Mouse (Mus musculus) c-Kit-negative CD71-positive TER-119-positive erythroid progenitor cells, embryonic 14.5 days (primary cell): ENCODE measurements around the gene Hint2.

Experiments used
- DNase-seq: peaks from one replicate; pipeline ENCODE4 v3.0.0-alpha.2; 2013; ENCODE audit warnings: low read depth, low spot score

Hint2 gene

DNA sequence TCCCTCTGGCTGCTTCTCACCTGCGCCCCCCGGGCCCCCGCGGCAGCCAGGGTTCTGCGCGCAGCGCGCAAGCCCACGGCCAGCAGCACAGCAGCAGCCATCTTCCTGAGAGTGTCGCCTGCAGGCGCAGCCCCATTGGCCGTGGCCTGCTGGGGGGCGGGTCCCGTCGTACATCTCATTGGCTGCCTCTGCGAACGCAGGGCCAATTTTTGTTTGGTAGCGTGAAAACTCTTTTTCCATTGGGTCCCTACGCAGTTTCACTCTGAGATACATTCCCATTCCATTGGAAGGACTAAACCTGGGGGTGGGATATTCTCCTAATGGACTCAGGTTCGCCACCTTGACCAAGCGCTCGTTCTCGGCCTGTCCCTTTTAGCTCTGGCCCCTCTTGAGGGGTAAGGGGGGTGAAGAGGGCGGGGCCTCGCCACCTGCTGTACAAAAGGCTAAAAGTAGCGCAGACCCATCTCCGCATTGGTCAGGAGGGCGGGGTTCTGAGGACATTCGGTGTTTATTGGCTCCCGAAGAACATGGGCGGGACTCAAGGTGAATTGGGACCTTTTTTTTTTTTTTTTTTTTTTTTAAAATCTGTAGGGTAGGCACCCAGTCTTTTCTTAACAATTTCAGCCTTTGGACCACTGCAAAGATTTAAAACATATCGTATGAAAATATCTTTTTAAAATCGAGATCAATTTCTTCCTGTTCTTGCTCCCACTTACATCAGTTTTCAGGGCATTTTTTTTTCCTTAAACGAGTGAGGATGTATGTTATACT is at the start of gene Hint2:
Hint2 (minus strand) TSS at position 128 of the 771 bp plus-strand sequence.
- DNase-seq: peak; percentile 91

DNA sequence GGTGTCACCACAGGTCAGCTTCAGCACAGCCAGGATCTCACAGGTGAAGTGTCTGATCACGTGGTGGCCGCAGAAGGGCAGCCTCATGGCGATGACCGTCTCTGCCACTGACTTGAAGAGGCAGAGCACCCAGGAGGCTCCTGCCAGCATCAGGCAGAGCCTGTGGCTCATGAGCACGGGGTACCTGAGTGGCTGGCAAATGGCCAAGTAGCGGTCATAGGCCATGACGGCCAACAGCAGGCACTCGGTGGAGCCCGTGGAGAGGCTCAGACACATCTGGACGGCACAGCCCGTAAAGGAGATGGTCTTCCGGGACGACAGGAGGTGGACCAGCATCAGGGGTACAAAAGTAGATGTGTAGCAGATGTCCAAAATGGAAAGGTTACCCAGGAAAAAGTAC is 49.7 kb upstream of the Hint2 start:
- no peak for DNase-seq

DNA sequence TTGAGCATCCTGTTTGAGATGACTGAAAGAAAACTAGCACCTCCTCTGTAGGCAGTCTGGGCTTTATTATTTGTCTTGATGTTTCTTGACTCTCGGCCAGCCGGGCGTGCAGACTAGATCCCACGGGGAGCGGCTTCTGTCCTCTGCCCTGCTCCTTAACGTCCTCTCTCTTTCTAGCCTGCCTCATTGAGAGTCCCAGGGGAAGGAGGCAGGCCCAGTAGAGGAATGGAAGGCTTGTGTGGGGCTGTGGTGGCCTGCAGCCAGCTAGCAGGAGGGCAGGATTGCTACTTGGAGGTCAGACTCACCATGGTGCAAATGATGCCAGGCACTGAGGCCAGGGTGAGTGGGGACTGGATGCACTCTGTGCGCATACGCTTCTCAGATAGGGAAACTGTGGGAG is 47.6 kb upstream of the Hint2 start:
- DNase-seq: no peak

DNA sequence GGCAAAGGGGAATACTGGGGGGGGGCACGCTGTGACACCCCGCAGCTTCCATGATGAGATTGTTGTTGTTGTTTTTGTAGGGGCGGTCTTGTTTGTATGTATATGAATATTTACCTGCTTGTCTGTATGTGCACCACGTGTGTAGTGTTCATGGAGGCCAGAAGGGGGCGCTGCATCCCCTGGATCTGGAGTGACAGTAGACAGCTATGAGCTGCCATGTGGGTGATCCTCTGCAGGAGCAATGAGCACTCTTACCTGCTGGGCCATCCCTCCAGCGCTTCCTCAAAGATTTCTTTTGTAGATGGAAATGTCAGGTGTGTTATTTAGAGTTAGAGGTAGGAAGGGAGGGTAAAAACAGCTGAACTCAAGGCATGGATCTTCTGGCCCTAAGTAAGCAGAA is 47.2 kb upstream of the Hint2 start:
- DNase-seq: peak; percentile 8

DNA sequence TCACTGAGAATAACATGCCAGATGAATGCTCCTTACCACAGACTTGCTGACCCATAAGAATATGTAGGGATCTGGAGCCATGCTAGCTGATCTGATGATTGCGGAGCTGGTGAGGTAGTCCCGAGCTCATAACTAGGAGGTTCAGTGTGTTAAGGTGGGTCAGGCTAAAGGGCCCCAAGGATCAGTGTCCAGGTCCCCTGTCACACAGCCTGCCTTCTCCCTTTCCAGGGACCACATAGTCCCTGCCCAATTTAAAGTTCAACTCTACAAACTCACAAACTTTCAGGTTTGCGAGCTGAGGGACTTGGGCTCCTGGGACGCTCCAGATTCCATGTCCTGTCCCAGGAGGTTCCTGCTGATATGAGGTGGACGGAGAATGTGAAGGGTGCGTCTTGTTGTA is 44.4 kb upstream of the Hint2 start, which contains the start of gene Olfr70:
Olfr70 (minus strand) TSS at position 101 of the 400 bp plus-strand sequence.
- no peak for DNase-seq

DNA sequence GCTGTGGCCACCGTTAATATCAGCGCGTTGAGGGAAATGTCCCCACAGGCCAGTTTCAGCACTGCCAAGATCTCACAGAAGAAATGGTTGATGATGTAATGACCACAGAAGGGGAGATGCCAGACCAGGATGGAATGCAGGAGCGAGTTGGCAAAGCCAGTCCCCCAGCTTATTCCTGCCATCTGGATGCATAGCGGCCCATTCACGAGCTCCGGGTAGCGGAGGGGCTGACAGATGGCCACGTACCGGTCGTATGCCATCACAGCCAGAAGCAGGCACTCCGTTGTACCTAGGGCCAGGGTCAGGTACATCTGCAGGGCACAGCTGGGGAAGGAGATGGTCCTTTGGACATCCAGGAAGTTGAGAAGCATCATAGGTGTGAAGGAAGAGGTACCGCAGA is 40.3 kb upstream of the Hint2 start:
- DNase-seq: no peak

DNA sequence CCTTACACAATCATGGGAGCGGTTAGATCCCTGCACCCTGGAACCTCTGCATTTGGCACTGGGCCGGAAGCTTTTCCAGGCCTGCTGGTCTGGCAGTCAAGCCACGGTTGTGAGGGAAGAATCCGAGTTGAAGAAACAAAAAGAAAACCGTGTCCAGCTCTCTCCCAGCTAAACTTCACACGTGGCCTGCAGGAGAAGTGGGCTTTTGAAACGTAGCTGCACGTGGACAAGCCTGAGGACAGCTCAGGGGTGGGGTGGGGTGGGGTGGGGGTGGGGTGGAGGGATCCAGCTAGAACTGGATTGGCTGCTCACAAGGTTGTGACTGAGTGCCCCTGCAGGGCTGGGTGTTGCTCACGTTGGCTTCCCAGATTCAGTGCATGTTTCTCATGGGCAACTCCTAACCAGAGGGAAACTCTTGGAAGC is 39.0 kb upstream of the Hint2 start:
- DNase-seq: no peak

DNA sequence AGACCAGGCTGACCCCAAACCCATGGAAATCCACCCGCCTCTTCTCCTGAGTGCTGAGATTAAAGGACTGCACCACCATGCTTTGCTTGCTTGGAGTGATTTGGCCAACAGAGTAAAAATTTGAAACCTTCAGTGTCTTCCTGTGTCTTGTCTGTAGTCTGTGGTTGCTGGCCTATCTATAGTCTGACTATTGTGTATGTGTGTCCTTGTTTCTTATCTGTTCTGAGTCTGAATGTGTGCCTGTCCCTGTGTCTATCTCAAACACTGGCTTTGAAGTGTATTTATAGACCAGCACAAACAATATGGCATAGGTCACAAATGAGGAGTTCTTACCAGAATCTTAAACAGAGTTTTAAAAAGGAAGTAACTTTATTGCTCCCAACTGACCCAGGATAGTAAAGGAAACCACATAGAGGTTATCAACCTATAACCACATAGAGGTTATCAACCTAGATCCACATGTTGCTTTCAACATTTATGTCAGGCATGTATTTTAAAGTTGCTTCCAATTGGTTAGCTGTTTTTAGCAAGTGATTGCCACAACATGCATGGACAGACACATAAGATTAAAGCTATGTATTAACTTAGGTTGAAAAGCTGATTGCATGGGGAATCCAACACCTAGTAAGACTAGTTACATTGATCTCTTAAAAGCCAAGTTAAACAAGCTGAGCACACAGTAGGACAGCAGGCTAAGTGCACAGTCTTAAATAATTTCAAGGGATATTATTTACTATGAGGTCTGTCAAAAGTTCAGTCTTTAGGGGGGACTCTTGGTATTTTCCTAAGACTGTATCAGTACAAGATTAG is 38.4 kb upstream of the Hint2 start:
- DNase-seq: no peak

DNA sequence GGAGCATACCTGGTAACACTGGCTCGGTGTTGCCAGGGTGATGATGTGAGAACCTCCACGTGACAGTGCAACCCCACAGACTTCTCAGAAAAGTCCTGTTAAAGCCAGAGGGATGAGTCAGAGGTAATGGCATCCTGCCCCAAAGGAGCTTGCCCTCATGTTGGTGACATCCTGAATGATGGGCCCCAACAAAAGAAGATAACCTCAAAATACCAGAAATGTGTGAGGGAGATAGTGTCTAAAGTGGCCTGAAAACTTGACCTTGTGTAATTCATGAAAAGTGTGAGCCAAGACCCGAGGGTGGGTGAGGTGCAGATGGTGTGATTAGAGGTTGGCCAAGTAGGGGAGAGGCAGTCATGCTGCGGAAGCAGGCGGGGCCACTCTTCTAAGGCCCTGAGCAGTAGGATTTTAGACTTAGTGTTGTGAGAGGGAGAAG is 37.6 kb upstream of the Hint2 start:
- DNase-seq: no peak

DNA sequence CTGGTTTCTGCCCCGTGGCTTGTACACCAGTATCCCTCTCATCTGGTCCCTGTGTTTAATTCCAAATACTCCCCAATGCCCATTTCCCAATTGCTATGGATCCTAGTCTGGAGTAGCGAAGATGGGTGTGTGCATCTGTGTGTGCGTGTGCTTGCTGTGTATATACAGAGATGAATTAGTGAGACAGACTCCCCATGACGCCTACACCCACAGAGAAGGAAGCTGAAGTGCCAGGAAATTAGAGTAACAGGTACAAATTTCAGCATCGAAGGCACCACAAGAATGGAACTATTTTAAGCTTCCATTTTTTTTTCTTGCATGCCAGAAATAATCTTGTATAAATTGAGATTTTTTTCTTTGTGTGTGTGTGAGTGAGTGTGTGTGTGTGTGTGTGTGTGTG is 34.8 kb upstream of the Hint2 start:
- no peak for DNase-seq

DNA sequence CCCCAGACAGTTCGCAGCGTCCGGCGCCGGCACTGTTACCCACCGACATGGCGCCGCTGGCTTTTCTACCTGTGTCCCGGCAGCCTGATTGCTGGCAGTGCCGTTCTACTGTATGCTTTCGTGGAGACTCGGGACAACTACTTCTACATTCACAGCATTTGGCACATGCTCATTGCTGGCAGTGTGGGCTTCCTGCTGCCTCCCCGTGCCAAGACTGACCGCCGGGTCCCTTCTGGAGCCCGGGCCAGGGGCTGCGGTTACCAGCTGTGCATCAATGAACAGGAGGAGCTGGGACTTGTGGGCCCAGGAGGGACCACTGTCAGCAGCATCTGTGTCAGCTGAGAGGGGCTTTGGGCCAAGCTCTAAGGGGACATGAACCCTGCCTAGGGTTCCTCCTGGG is 33.8 kb upstream of the Hint2 start:
- no peak for DNase-seq

DNA sequence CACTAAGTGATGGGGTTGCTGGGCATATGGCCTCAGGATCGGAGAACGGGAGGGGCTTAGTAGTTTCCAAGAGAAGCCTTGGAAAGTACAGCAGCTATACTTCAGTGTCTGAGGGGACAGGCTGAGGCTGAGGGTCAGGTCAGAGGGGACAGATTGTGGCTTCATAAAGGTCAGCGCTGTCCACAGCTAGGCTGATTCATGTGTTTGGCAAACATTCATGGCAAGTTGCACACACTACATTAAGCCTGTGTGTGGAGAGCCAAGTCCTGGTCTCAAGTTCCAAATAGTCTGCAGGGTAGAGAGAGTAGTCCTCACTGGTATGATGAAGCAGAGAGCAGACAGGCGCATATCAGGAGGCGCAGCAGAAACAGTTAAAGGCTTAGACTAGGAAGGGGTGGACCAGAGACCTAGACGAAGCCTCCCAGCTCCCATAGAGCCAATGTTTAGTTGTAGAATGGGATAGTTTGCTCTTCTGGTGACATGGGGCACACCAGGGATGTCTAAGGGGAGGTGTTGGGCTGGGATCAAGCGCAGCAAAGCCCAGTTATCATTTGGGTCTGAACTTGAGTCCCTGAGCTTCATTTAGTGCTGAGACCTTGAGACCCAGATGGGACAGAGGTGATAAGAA is 23.3 kb upstream of the Hint2 start:
- no peak for DNase-seq

DNA sequence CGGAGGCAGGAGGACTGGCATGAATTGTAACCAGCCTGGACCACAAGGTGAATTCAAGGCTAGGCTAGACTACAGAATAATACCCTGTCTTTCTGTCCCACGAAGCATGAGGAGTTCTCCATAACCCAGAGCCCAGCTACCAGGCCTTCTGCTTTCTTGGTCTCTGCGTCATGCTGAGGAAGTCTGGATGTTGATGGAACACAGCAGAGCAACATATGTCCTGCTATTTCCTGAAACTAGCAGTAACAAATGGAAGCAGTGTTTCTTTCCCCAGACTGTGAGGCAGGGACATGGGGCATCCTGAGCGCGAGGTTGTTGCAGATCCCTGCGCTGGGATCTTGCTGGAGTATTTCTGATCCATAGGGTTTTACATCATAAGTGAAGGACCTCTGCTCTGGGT is 22.3 kb upstream of the Hint2 start:
- DNase-seq: no peak

DNA sequence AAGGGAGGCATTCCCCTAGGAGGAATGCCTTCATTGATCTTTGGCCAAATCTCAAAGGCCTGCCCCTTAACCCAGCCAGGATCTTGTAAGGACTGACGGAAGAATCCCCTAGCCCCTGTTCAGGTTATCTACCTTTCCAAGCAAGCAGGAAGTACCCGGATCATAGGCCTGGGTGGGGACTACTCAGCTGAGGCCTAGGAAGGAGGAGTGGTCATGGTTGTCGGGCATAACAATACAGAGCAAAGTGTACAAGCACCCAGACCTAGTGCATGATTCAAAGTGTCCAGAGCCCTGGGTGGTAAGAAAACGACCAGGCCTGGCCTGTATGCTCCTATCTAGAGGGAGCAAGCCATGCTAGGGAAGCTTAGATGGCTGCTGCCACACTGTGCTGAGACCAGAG is 19.3 kb upstream of the Hint2 start:
- no peak for DNase-seq

DNA sequence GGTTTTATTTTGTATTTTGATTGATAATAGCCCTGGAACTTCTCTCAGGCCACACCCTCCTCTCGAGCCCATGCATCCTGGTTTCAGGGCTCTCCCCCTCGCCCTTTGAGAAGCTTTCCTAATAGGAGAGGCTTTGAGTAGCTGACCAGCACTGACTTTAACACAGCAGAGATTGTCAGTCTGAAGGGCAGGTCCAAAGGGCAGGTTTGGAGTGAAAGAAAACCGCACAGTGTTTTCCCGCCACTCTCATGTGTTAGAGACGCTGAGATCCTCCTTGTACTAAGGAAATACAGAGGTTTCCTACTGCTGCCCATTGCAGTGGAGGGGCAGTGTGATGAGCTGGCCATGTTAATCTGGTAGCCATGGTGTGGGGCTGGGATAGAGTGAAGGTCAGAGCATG is 18.7 kb upstream of the Hint2 start:
- no peak for DNase-seq

DNA sequence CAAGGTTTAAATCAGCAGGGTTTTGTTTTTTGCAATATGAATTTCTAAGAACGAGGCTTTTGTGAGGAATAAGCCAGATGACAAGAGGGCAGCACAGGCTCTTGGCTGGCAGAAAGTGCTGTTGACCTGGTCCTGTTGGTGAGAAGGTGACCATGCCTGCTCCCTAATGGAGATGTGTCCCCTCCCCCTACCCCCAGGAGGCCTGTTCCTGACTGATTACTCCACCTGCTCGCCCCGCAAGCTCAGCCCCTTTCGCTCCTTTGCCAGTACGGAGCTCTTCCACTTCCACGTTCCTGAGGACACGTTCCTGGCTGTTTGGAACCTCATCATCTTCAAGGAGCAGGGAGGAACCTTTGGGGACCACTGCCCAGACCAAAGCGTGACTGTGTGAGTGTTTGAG is 17.4 kb upstream of the Hint2 start:
- DNase-seq: no peak

DNA sequence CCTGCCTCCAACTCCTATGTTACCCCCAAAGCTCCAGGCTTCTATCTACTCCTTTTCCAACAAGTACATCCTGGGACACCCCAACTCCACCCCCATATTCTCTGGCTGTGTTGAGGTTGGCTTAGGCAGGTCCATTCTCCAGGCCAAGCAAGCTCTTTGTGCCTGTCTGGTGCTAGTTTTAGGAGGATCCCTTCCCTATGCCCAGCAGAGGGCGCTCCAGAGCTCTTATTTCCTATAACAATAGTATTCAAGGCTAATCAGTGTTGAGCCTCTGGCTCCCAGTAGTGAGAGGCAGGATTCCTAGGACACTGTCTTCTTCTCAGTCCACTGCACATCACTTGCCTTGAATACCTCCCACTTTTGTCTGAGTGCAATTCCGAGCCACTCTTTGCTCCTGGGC is 15.8 kb upstream of the Hint2 start:
- DNase-seq: peak; percentile 75

DNA sequence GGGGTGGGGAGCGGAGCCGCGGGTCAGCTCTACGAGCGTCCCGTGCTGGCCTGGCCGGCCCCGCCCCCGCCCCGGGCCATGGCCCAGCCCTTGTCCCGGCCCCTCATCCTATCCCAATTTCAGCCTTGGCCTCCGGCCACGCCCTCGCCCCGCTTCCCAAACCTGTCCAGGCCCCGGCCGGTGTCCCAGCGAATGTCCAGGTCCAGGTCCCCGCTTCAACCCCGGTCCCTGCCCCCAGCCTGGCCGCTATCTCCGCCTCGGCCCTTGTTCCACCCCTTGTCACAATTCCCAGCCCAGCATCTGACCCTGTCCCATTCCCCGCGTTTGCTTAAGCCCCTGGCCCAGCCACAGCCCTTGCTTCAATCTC is 13.1 kb upstream of the Hint2 start:
- no peak for DNase-seq

DNA sequence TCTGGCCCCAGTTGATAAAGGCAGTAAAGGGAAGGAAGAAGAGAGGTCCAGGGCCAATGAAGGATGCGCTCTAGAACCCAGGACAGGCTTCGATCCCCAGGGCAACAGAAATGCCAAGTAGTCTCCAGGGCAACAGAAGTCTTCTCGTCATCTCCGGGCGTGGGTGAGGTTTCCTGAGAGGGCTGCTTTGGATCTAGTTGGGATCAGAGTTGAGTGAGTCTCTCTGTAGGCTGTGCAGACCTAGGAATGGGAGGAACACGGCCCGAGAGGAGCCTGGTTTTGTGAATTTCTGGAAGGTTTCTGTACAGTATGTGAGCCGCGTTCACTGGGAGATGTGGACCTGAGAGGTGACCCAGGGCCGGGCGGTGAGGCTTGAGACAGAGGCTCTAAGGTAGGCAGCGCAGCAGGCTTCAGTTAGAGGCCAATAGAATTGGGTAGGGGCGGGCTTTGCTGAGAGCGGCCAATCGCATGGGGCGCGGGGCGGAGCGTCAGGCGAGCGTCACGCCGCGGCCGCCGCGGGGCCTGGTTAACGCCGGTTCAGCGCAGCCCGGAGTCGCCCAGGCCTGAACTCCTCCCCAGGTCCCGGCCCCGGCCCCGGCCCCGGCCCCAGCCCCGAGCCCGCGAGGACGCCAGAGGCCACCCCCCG is 12.6 kb upstream of the Hint2 start, which contains the start of the genes Tmem8b and Fam221b:
Tmem8b (plus strand) TSS at position 190 of the 646 bp plus-strand sequence.
Fam221b (minus strand) TSS at position 364 of the 646 bp plus-strand sequence.
- DNase-seq: peak; percentile 79

DNA sequence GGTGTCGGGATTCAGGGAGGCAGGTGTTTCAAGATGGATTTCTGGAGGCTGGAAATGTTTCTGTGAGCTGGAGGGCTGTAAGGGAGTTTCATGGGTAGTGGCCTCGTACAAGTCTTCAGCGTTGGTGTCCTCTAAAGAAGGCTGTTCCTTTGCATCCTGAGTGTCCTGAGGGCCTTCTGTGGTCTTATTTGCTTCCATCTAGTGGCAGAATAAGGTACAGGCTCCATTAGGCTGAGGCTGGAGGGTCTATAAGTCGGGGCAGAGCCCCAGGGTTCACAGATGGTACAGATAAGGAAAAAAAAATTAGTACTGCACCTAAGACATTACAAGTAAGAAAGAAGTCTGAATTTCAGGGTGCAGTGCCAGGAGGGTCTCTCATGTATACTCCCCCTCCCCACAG is 10.1 kb upstream of the Hint2 start:
- no peak for DNase-seq

DNA sequence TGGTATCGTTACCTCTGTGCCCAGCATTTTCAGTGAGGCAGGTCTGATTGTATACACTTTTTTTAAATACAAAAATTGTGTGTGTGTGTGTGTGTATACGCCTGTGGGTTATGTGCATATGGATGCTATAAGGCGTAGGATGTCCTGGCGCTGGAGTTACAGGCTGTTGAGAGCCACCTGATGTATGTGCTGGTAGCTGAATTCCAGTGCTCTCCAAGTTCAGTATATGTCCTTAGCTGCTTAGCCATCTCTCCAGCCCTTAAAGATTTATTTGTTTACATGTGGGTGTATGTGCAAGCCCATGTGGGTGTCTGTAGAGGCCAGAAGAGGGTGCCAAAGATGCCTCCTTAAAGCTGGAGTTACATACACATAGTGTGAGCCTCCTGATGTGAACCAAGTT is 880 bp upstream of the Hint2 start:
- DNase-seq: no peak
